Mouse (Mus musculus): ENCODE data around the gene Dab1.

DNA sequence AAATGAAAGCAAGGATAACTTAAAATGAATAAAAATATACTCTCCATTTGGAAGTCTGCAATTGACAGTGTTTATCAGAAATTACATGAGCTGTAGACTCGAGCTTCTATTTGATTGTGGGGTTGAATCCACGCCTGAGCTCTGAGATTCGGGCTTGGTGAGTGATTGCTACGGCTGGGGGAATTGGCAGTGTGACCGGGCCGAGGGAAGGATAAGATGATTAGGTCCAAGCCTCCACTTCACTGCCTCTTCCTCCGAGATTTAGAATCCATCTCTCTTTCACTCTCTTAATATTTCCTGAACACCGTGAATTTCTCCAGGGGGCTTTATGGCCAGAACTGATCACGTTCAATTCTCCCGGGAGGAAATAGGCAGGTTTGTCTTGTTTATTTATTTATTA is 452.1 kb downstream of the Dab1 start:
- TF ChIP-seq CTCF (IDR thresholded peaks at IDR 0.05) (no peak), EP300 (IDR thresholded peaks at IDR 0.05) (no peak)
